Mouse (Mus musculus): ENCODE results near the gene Kmt2d.

Kmt2d gene

GRCm38 (mm10) chr15:98793141-98793698, 77.8 kb downstream of the Kmt2d start:
- no peak for DNase-seq

DNA sequence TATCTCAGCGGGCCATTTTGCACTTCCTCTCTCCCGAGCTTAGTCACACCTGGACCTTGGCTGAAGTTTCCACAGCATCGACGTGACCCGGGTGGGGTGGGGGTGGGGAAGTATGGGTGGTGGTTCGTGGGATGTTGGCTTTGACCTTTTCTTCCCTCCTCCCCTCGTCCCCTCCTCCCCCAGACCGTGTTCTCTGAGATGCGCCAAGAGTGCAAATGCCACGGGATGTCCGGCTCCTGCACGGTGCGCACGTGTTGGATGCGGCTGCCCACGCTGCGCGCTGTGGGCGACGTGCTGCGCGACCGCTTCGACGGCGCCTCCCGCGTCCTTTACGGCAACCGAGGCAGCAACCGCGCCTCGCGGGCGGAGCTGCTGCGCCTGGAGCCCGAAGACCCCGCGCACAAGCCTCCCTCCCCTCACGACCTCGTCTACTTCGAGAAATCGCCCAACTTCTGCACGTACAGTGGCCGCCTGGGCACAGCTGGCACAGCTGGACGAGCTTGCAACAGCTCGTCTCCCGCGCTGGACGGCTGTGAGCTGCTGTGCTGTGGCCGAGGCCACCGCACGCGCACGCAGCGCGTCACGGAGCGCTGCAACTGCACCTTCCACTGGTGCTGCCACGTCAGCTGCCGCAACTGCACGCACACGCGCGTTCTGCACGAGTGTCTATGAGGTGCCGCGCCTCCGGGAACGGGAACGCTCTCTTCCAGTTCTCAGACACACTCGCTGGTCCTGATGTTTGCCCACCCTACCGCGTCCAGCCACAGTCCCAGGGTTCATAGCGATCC, 78.6 kb downstream of the Kmt2d start:
- no peak for DNase-seq

DNA sequence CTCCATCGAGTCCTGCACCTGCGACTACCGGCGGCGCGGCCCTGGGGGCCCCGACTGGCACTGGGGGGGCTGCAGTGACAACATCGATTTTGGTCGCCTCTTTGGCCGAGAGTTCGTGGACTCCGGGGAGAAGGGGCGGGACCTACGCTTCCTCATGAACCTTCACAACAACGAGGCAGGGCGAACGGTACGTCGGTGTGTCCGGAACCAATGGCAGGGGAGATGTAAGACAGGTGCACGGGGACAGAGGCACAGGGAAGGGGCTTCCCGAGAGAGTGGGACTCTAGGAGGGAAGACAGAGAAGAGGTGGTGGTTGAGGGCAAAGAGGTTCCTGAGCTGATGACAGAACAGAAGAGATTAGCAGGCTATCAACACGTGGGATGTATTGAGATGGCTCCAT, 79.2 kb downstream of the Kmt2d start:
- DNase-seq = no peak

DNA sequence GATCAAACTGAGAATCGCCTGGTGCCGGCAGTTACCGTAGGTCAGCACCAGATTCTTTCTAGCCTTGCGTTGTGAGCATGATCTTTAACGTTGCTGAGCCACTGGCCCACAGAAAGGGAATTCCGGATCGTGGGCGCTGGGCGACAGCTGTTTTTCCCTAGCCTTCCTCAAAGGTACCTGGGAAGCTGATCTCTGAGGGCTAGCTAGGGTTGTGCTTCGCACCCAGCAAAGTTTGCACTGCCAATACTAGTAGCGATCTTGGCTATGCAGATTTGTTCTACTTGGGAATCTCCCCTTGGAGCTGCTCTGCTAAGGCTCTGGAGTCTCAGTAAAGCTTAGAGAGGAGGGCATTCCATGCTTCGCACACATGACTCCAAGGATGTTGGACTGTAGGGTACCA, 79.8 kb downstream of the Kmt2d start:
- DNase-seq = no peak

- DNase-seq = no peak
Measured at GRCm38 (mm10) chr15:98790761-98791160, 80.2 kb downstream of the Kmt2d start.

DNA sequence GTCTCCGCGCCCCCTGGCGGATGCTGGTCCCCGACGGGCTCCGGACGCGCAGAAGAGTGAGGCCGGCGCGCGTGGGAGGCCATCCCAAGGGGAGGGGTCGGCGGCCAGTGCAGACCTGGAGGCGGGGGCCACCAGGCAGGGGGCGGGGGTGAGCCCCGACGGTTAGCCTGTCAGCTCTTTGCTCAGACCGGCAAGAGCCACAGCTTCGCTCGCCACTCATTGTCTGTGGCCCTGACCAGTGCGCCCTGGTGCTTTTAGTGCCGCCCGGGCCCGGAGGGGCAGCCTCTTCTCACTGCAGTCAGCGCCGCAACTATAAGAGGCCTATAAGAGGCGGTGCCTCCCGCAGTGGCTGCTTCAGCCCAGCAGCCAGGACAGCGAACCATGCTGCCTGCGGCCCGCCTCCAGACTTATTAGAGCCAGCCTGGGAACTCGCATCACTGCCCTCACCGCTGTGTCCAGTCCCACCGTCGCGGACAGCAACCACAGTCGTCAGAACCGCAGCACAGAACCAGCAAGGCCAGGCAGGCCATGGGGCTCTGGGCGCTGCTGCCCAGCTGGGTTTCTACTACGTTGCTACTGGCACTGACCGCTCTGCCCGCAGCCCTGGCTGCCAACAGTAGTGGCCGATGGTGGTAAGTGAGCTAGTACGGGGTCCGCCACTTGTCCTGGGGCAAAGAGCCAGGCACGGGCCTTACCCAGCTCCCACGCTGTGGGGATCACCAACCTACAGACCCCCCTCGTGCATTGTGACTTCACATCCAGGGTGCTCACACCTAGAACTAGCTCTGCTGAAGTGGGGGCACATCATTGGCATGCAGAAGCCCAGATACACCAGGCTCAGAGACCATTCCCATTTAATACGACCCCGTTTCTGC, 81.1 kb downstream of the Kmt2d start, which contains the start of gene Wnt1:
Gene Wnt1 (plus strand): TSS at position 197 of the 875 bp plus-strand sequence.
- DNase-seq = peak; percentile 64

DNA sequence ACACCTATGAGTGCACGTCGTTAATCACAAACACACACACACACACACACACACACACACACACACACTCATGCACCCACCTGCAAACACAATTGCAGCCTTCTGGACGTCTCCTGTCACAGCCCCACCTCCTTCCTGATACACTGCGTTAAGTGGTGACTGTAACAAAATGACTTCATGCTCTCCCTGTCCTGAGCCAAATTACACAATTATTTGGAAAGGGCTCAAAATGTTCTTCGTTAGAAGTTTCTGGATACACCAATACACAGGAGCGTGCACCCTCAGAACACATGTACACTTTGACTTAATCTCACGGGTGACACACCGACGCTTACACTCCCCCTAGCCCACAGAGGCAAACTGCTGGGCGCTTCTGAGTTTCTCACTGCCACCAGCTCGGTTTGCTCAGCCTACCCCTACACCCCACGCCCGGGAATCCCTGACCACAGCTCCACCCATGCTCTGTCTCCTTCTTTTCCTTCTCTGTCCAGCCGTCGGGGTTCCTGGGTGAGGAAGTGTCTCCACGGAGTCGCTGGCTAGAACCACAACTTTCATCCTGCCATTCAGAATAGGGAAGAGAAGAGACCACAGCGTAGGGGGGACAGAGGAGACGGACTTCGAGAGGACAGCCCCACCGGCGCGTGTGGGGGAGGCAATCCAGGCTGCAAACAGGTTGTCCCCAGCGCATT, 81.9 kb downstream of the Kmt2d start:
- no peak for DNase-seq

- no peak for DNase-seq
Measured at GRCm38 (mm10) chr15:98787930-98788329, 83.1 kb downstream of the Kmt2d start.

GRCm38 (mm10) chr15:98785744-98786143, 85.3 kb downstream of the Kmt2d start:
- DNase-seq = no peak
